Mouse (Mus musculus): ENCODE measurements around the gene Nol4l. TPM values are rescaled to one million over a fixed set of nuclear protein-coding genes. Genes with fewer than 3 reads are reported as not detected.

The Nol4l gene
- 10 to 100 TPM in 1 of 2 experiments, 1 to 10 TPM in 1; 7.5 to 16.4 TPM for polyA plus RNA-seq (2017; shearing (Covaris generic))

DNA sequence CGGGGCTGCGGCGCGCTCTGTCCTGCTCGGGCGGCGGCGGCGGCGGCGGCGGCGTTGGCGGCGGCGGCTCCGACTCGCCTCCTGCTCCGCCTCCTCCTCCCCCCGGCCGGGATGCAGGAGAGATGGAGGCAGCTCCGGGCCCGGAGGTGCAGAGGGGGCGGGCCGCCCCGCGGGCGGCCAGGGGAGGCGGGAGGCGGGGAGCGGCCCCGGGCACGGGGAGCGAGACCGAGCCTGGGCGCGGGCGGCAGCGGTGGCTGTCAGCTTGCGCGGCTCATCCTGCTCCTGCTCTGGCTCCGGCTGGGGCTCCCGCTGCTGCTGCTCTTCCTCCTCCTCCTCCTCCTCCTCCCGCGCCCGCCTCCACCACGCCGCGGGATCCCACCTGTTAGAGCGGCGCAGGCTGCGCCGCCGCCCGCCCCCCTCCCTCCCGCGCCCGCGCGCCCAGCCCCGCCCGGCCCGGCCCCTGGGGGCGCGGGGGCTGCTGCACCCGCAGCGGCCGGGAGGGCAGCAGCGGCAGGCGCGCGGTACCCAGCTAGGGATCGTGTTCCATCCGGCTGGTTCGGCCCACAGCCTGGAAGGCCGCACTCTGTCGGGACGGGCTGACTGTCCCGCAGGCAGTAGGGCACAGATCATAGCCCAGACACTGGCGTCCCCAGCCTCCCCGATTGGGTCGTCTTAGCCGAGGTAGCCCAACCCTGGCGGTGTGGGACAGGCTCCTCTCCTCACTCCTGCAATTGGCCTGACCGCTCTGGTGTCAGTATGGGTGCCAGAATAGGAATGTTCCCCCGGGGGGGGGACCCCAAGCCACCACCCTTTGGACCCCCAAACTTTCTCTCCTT, at the start of gene Nol4l:
Gene Nol4l (minus strand): TSS at position 41 of the 836 bp plus-strand sequence.

GRCm38 (mm10) chr2:153492573-153493392, 37.0 kb downstream of the Nol4l start, which contains the start of gene 4930404H24Rik:
Gene 4930404H24Rik (plus strand): TSS chr2:153492790.

Other genes starting within 250 kb of the Nol4l start
- gene Kif3b, start 238.6 kb downstream of the Nol4l start, polyA plus RNA-seq (2017; shearing (Covaris generic)): 10 to 100 TPM; 10.8 to 21.5 TPM
- 10 to 100 TPM; 46.2 to 68.5 TPM for gene Asxl1, start 184.1 kb downstream of the Nol4l start, polyA plus RNA-seq (2017; shearing (Covaris generic))
- not detected for gene 4930404H24Rik, start 37.2 kb downstream of the Nol4l start, polyA plus RNA-seq (2017; shearing (Covaris generic))
- gene Commd7, start 102.8 kb upstream of the Nol4l start, polyA plus RNA-seq (2017; shearing (Covaris generic)): 100 to 1,000 TPM; 120 to 127 TPM
- 10 to 100 TPM in 1 of 2 experiments, 1 to 10 TPM in 1; 4.0 to 10.2 TPM for gene Dnmt3b, start 119.5 kb upstream of the Nol4l start, polyA plus RNA-seq (2017; shearing (Covaris generic))
- under 1 TPM in 1 of 2 experiments, not detected in 1; 0.56 TPM for gene Dnmt3c, start 166.7 kb upstream of the Nol4l start, polyA plus RNA-seq (2017; shearing (Covaris generic))
- gene Mapre1, start 211.3 kb upstream of the Nol4l start, polyA plus RNA-seq (2017; shearing (Covaris generic)): 100 to 1,000 TPM; 176 to 189 TPM
- gene Efcab8, start 250.0 kb upstream of the Nol4l start, polyA plus RNA-seq (2017; shearing (Covaris generic)): under 1 TPM; 0.22 to 0.70 TPM

All from inflammation-experienced regulatory T-cells (primary cell).